Mouse (Mus musculus): ENCODE results near the gene Nfya. TPM values are rescaled to one million over a fixed set of nuclear protein-coding genes. Genes with fewer than 3 reads are reported as not detected.

The Nfya gene
- total and polyA plus RNA-seq, 3 experiments, result 26.9 to 44.2 (median 29.3) TPM

GRCm38 (mm10) chr17:48391446-48391845 lies 18.3 kb downstream of the Nfya start:
- Histone ChIP-seq H3K27ac (ENCODE audit: insufficient read depth, low read depth) (no peak overlapping the region), H3K4me1 (ENCODE audit: control insufficient read depth in 1 of 2, insufficient read depth in 2 of 2) (peaks cover 0 to 1% of the 10 kb centered on the region in 2 experiments; a peak in 2 of 4 replicates), H3K4me2 (ENCODE audit: insufficient read depth, low read depth, poor library complexity, severe bottlenecking) (no peak overlapping the region), H3K9me3 (replicated peaks; ENCODE audit: low read length) (no peaks in the 10 kb centered on the region), H3K79me2 (replicated peaks; ENCODE audit: control insufficient read depth, extremely low read depth, insufficient read depth, poor library complexity, severe bottlenecking) (peaks cover 2% of the 10 kb centered on the region), H3K9ac (ENCODE audit: insufficient read depth, low read depth) (no peak overlapping the region), H3K36me3 (replicated peaks in 1 of 2; ENCODE audit: control insufficient read depth in 1 of 2, insufficient read depth in 1 of 2, low read length in 1 of 2) (peaks cover 82 to 99% of the 10 kb centered on the region in 2 experiments), H3K4me3 (replicated peaks in 1 of 3; ENCODE audit: low read depth in 2 of 3, low read length in 2 of 3, poor library complexity in 1 of 3) (no peak overlapping the region), H3K27me3 (replicated peaks) (no peaks in the 10 kb centered on the region)
- dilution Hi-C loops (cut with MboI; ENCODE audit: extremely low pct_ligation_motif_present, extremely low pct_unique_long_range_greater_than_20kb, low sequenced_read_pairs), result no loop called here
- no peak for DNase-seq (ENCODE audit: extremely low read depth)
- TF ChIP-seq UBTF (IDR thresholded peaks at IDR 0.05; ENCODE audit: low read depth, low read length) (no peak), POLR2A (IDR thresholded peaks at IDR 0.05; ENCODE audit: low read depth, low read length) (peak; percentile 16; the same call in 1 of the 2 replicates)
- in situ Hi-C loops (cut with MboI; ENCODE audit: low pct_ligation_motif_present, low pct_unique_long_range_greater_than_20kb, low sequenced_read_pairs), result no loop called here

- in situ Hi-C loops (cut with MboI; ENCODE audit: low pct_ligation_motif_present, low pct_unique_long_range_greater_than_20kb, low sequenced_read_pairs) (no loop called here), dilution Hi-C loops (cut with MboI; ENCODE audit: extremely low pct_ligation_motif_present, extremely low pct_unique_long_range_greater_than_20kb, low sequenced_read_pairs) (no loop called here)
- H3K79me2 ChIP-seq (replicated peaks; ENCODE audit: control insufficient read depth, extremely low read depth, insufficient read depth, poor library complexity, severe bottlenecking), result no peaks in the 10 kb centered on the region
- no peak overlapping the region for H3K9ac ChIP-seq (ENCODE audit: insufficient read depth, low read depth)
- TF ChIP-seq MEF2A (IDR thresholded peaks at IDR 0.05; ENCODE audit: borderline replicate concordance, low read depth, low read length) (no peak), ETS1 (conservative IDR thresholded peaks at IDR 0.05; ENCODE audit: low read depth, low read length) (no peak), JUND (conservative IDR thresholded peaks at IDR 0.05; ENCODE audit: low read depth, low read length) (no peak), MAZ (IDR thresholded peaks at IDR 0.05; ENCODE audit: low read depth, low read length) (no peak)
- H3K36me3 ChIP-seq (replicated peaks in 1 of 2; ENCODE audit: control insufficient read depth in 1 of 2, insufficient read depth in 1 of 2, low read length in 1 of 2), result peaks cover 68 to 88% of the 10 kb centered on the region in 2 experiments
- H3K4me2 ChIP-seq (ENCODE audit: insufficient read depth, low read depth, poor library complexity, severe bottlenecking), result no peak overlapping the region
- no peaks in the 10 kb centered on the region for H3K9me3 ChIP-seq (replicated peaks; ENCODE audit: low read length)
- no peak overlapping the region for H3K4me3 ChIP-seq (replicated peaks in 1 of 3; ENCODE audit: low read depth in 2 of 3, low read length in 2 of 3, poor library complexity in 1 of 3)
- H3K27me3 ChIP-seq (replicated peaks), result no peaks in the 10 kb centered on the region
- H3K27ac ChIP-seq (ENCODE audit: insufficient read depth, low read depth), result no peak overlapping the region
- peaks cover 0 to 11% of the 10 kb centered on the region in 2 experiments; a peak in 2 of 4 replicates for H3K4me1 ChIP-seq (ENCODE audit: control insufficient read depth in 1 of 2, insufficient read depth in 2 of 2)
- DNase-seq (ENCODE audit: extremely low read depth), result no peak
Measured at GRCm38 (mm10) chr17:48389442-48389841, 20.3 kb downstream of the Nfya start.

GRCm38 (mm10) chr17:48388666-48389065 lies 21.0 kb downstream of the Nfya start:
- Histone ChIP-seq H3K27me3 (replicated peaks) (no peaks in the 10 kb centered on the region), H3K4me2 (ENCODE audit: insufficient read depth, low read depth, poor library complexity, severe bottlenecking) (no peak overlapping the region), H3K9me3 (replicated peaks; ENCODE audit: low read length) (no peaks in the 10 kb centered on the region), H3K4me1 (ENCODE audit: control insufficient read depth in 1 of 2, insufficient read depth in 2 of 2) (peaks cover 0 to 11% of the 10 kb centered on the region in 2 experiments; a peak in 2 of 4 replicates), H3K79me2 (replicated peaks; ENCODE audit: control insufficient read depth, extremely low read depth, insufficient read depth, poor library complexity, severe bottlenecking) (no peaks in the 10 kb centered on the region), H3K9ac (ENCODE audit: insufficient read depth, low read depth) (no peak overlapping the region), H3K4me3 (replicated peaks in 1 of 3; ENCODE audit: low read depth in 2 of 3, low read length in 2 of 3, poor library complexity in 1 of 3) (no peak overlapping the region), H3K36me3 (replicated peaks in 1 of 2; ENCODE audit: control insufficient read depth in 1 of 2, insufficient read depth in 1 of 2, low read length in 1 of 2) (peaks cover 63 to 80% of the 10 kb centered on the region in 2 experiments), H3K27ac (ENCODE audit: insufficient read depth, low read depth) (no peak overlapping the region)
- dilution Hi-C loops (cut with MboI; ENCODE audit: extremely low pct_ligation_motif_present, extremely low pct_unique_long_range_greater_than_20kb, low sequenced_read_pairs), result no loop called here
- in situ Hi-C loops (cut with MboI; ENCODE audit: low pct_ligation_motif_present, low pct_unique_long_range_greater_than_20kb, low sequenced_read_pairs), result no loop called here
- TF ChIP-seq E2F4 (IDR thresholded peaks at IDR 0.05; ENCODE audit: insufficient replicate concordance, low read depth, low read length) (no peak), SMC3 (IDR thresholded peaks at IDR 0.05; ENCODE audit: low read depth, low read length) (no peak), ETS1 (conservative IDR thresholded peaks at IDR 0.05; ENCODE audit: low read depth, low read length) (no peak), KAT2A (IDR thresholded peaks at IDR 0.05; ENCODE audit: insufficient replicate concordance, low read length) (no peak), UBTF (IDR thresholded peaks at IDR 0.05; ENCODE audit: low read depth, low read length) (no peak), ELF1 (IDR thresholded peaks at IDR 0.05; ENCODE audit: low read depth, low read length) (no peak), CTCF (conservative IDR thresholded peaks at IDR 0.05 in 1 of 2, IDR thresholded peaks at IDR 0.05 in 1 of 2; ENCODE audit: low read depth in 2 of 2, low read length in 2 of 2) (no peak), MEF2A (IDR thresholded peaks at IDR 0.05; ENCODE audit: borderline replicate concordance, low read depth, low read length) (no peak), RAD21 (IDR thresholded peaks at IDR 0.05; ENCODE audit: low read depth, low read length) (no peak), GABPA (IDR thresholded peaks at IDR 0.05; ENCODE audit: insufficient replicate concordance, low read depth, low read length) (no peak), MAX (IDR thresholded peaks at IDR 0.05; ENCODE audit: low read length) (no peak), PAX5 (IDR thresholded peaks at IDR 0.05; ENCODE audit: low read length) (no peak), ZNF384 (IDR thresholded peaks at IDR 0.05; ENCODE audit: low read depth, low read length) (no peak), IRF4 (IDR thresholded peaks at IDR 0.05; ENCODE audit: low read depth, low read length) (no peak), ZKSCAN1 (IDR thresholded peaks at IDR 0.05; ENCODE audit: borderline replicate concordance, low read depth, low read length) (no peak), MAZ (IDR thresholded peaks at IDR 0.05; ENCODE audit: low read depth, low read length) (no peak)
- DNase-seq (ENCODE audit: extremely low read depth), result no peak
